Mouse (Mus musculus): ENCODE measurements around the gene Clspn. TPM values are rescaled to one million over a fixed set of nuclear protein-coding genes. Genes with fewer than 3 reads are reported as not detected.
"Not testable (repeated sequence)": the region's sequence is repeated elsewhere in the genome, so short reads cannot be mapped to it uniquely, and the experiment has no call there.

Gene Clspn
- total RNA-seq (2021): under 1 TPM; 0.63 to 0.75 TPM
- long read RNA-seq, experiment 1, partial matches to known transcripts: 0 of 1 reads
- long read RNA-seq, experiment 1, other reads (novel, unspliced or antisense): 1 of 1 reads
- long read RNA-seq, experiment 2, partial matches to known transcripts: 1 of 2 reads
- long read RNA-seq, experiment 2, other reads (novel, unspliced or antisense): 1 of 2 reads

GRCm38 (mm10) chr4:126556809-126557711, at the start of gene Clspn:
TSS of gene Clspn (plus strand) at chr4:126556935.
- DNase-seq (ENCODE audit: extremely low spot score in 1 of 2, low spot score in 2 of 2): peak; percentile 73 to 74
- Histone ChIP-seq H3K27ac (no peak within 1 kb of the TSS), H3K4me3 (peak within 1 kb of the TSS; percentile 54)
- intact Hi-C loops (cut with DNase I): loop anchor here (1.0 to 10.0 kb wide), 3 partner anchors 184 to 758 kb away; partner anchors contain the start of gene Gja4
- TF ChIP-seq CTCF (IDR thresholded peaks at IDR 0.05): no peak; the same call in 1 of the 2 replicates

GRCm38 (mm10) chr4:126508110-126508899, 48.4 kb upstream of the Clspn start:
- no peak overlapping the region for H3K27ac ChIP-seq
- intact Hi-C loops (cut with DNase I): no loop called here
- no peak overlapping the region for H3K4me3 ChIP-seq
- TF ChIP-seq CTCF (IDR thresholded peaks at IDR 0.05): no peak
- no peak for DNase-seq (ENCODE audit: extremely low spot score in 1 of 2, low spot score in 2 of 2)

- no peak for DNase-seq (ENCODE audit: extremely low spot score in 1 of 2, low spot score in 2 of 2)
- H3K27ac ChIP-seq: no peak overlapping the region
- TF ChIP-seq CTCF (IDR thresholded peaks at IDR 0.05): no peak
- intact Hi-C loops (cut with DNase I): no loop called here
- H3K4me3 ChIP-seq: no peak overlapping the region
These were observed 47.7 kb upstream of the Clspn start for GRCm38 (mm10) chr4:126509072-126509471.

- intact Hi-C loops (cut with DNase I): no loop called here
- Histone ChIP-seq H3K4me3 (no peak overlapping the region), H3K27ac (no peak overlapping the region)
- TF ChIP-seq CTCF (IDR thresholded peaks at IDR 0.05): no peak
- no peak for DNase-seq (ENCODE audit: extremely low spot score in 1 of 2, low spot score in 2 of 2)
These were observed 45.7 kb upstream of the Clspn start for GRCm38 (mm10) chr4:126511013-126511412.

- Histone ChIP-seq H3K4me3 (no peak overlapping the region), H3K27ac (no peak overlapping the region)
- TF ChIP-seq CTCF (IDR thresholded peaks at IDR 0.05): no peak
- intact Hi-C loops (cut with DNase I): no loop called here
- no peak for DNase-seq (ENCODE audit: extremely low spot score in 1 of 2, low spot score in 2 of 2)
These were observed 44.2 kb upstream of the Clspn start for GRCm38 (mm10) chr4:126512308-126513066.

- intact Hi-C loops (cut with DNase I): no loop called here
- no peak for TF ChIP-seq CTCF (IDR thresholded peaks at IDR 0.05)
- Histone ChIP-seq H3K27ac (no peak overlapping the region), H3K4me3 (no peak overlapping the region)
- DNase-seq (ENCODE audit: extremely low spot score in 1 of 2, low spot score in 2 of 2): no peak
These were observed 30.6 kb upstream of the Clspn start for GRCm38 (mm10) chr4:126526164-126526563.

- DNase-seq (ENCODE audit: extremely low spot score in 1 of 2, low spot score in 2 of 2): no peak
- no peak overlapping the region for H3K27ac ChIP-seq
- intact Hi-C loops (cut with DNase I): no loop called here
- no peak overlapping the region for H3K4me3 ChIP-seq
- TF ChIP-seq CTCF (IDR thresholded peaks at IDR 0.05): no peak; the same call in 1 of the 2 replicates
These were observed 29.9 kb upstream of the Clspn start for GRCm38 (mm10) chr4:126526828-126527227.

- Histone ChIP-seq H3K4me3 (peak overlapping the region; percentile 95), H3K27ac (peak overlapping the region; percentile 81; the same call in 1 of the 2 replicates)
- TF ChIP-seq CTCF (IDR thresholded peaks at IDR 0.05): no peak
- DNase-seq (ENCODE audit: extremely low spot score in 1 of 2, low spot score in 2 of 2): no peak
- intact Hi-C loops (cut with DNase I): loop anchor here (2.0 kb wide), 1 partner anchor 63 kb away; the partner anchor contains the start of gene Ago1
These were observed 24.4 kb upstream of the Clspn start for GRCm38 (mm10) chr4:126532292-126532691.

GRCm38 (mm10) chr4:126532827-126533728, 23.7 kb upstream of the Clspn start, which contains the start of gene Ago4:
TSS of gene Ago4 (minus strand) at chr4:126533472.
- intact Hi-C loops (cut with DNase I): loop anchor here (2.0 kb wide), 1 partner anchor 64 kb away; the partner anchor contains the start of gene Ago1
- H3K27ac ChIP-seq: peak within 1 kb of the TSS; percentile 81
- TF ChIP-seq CTCF (IDR thresholded peaks at IDR 0.05): no peak
- peak; percentile 53 to 56 for DNase-seq (ENCODE audit: extremely low spot score in 1 of 2, low spot score in 2 of 2)
- H3K4me3 ChIP-seq: peak within 1 kb of the TSS; percentile 95

GRCm38 (mm10) chr4:126533729-126534070, 23.0 kb upstream of the Clspn start:
- intact Hi-C loops (cut with DNase I): loop anchor here (2.0 kb wide), 1 partner anchor 65 kb away; the partner anchor contains the start of gene Ago1
- no peak for TF ChIP-seq CTCF (IDR thresholded peaks at IDR 0.05)
- peak overlapping the region; percentile 69; the same call in 1 of the 2 replicates for H3K27ac ChIP-seq
- no peak for DNase-seq (ENCODE audit: extremely low spot score in 1 of 2, low spot score in 2 of 2)
- peak overlapping the region; percentile 95 for H3K4me3 ChIP-seq

- DNase-seq (ENCODE audit: extremely low spot score in 1 of 2, low spot score in 2 of 2); H3K27ac ChIP-seq; H3K4me3 ChIP-seq; intact Hi-C loops (cut with DNase I): not testable (repeated sequence)
These were observed 21.1 kb upstream of the Clspn start for GRCm38 (mm10) chr4:126535631-126536030.
